Mouse (Mus musculus) ES-Bruce4 (cell line): ENCODE results near the gene Cdh23. TPM values are rescaled to one million over a fixed set of nuclear protein-coding genes. Genes with fewer than 3 reads are reported as not detected.
A peak's percentile ranks its signal among the peaks of the same experiment; 100 is the strongest.

Experiments used
- H3K27ac ChIP-seq: 2 replicates; pipeline ENCODE4 v1.5.1; 2012; ENCODE audit warnings: low read length, inconsistent platforms; ENCODE audit not compliant: insufficient read depth
- H3K27me3 ChIP-seq: 2 replicates; pipeline ENCODE4 v1.6.1; 2012; ENCODE audit warnings: mild to moderate bottlenecking, low read length, inconsistent platforms; ENCODE audit not compliant: control insufficient read depth, poor library complexity, insufficient read depth, severe bottlenecking
- H3K36me3 ChIP-seq: 2 replicates; pipeline ENCODE4 v1.6.1; 2012; ENCODE audit warnings: inconsistent platforms, mild to moderate bottlenecking, low read length, moderate library complexity; ENCODE audit not compliant: control insufficient read depth, poor library complexity, insufficient read depth, severe bottlenecking
- H3K4me1 ChIP-seq: one replicate; pipeline ENCODE4 v1.8.1; 2011; ENCODE audit warnings: low read length; ENCODE audit not compliant: control insufficient read depth, insufficient read depth
- H3K4me3 ChIP-seq: 2 replicates; pipeline ENCODE4 v1.5.1; 2011; ENCODE audit warnings: low read depth, mild to moderate bottlenecking, low read length
- H3K9ac ChIP-seq: 2 replicates; pipeline ENCODE4 v1.6.1; 2012; ENCODE audit warnings: low read depth, mild to moderate bottlenecking, inconsistent platforms; ENCODE audit not compliant: poor library complexity, severe bottlenecking
- H3K9me3 ChIP-seq: replicated peaks from 2 replicates; pipeline ENCODE4 v1.6.1; 2012; ENCODE audit warnings: mild to moderate bottlenecking, low read length, inconsistent platforms; ENCODE audit not compliant: control insufficient read depth, poor library complexity, insufficient read depth, severe bottlenecking
- CTCF ChIP-seq: IDR thresholded peaks from one replicate; pipeline ENCODE4 v1.8.1; 2011; ENCODE audit warnings: low read depth, low read length
- EP300 ChIP-seq: IDR thresholded peaks from 2 replicates; pipeline ENCODE4 v1.6.1; 2011; ENCODE audit warnings: low read depth, low read length; ENCODE audit not compliant: insufficient read depth
- POLR2A ChIP-seq: IDR thresholded peaks from one replicate; pipeline ENCODE4 v1.8.1; 2011; ENCODE audit warnings: low read length; ENCODE audit not compliant: insufficient read depth
- polyA plus RNA-seq: library from polyadenylated mRNA; stranded (reverse); fragments of >200 nt; gene quantifications from 2 replicates; pipeline ENCODE4 v1.2.4, GENCODE M21; 2011; ENCODE audit warnings: low read depth; ENCODE audit not compliant: missing spikeins, insufficient read depth, insufficient read length

Cdh23 gene
- polyA plus RNA-seq, 1 experiment: 0.33 TPM

- no peak overlapping the region for H3K4me3 ChIP-seq
- TF ChIP-seq EP300: no peak
- TF ChIP-seq POLR2A: no peak
- peak; percentile 85 for TF ChIP-seq CTCF
- no peaks in the 10 kb centered on the region for H3K9me3 ChIP-seq
- H3K9ac ChIP-seq: no peak overlapping the region
- H3K4me1 ChIP-seq: no peaks in the 10 kb centered on the region
- H3K27ac ChIP-seq: no peak overlapping the region
- H3K36me3 ChIP-seq: peaks cover 12% of the 10 kb centered on the region
- no peaks in the 10 kb centered on the region for H3K27me3 ChIP-seq
Measured at GRCm38 (mm10) chr10:60304854-60305628, 391.2 kb downstream of the Cdh23 start.

GRCm38 (mm10) chr10:60303419-60303818 lies 392.9 kb downstream of the Cdh23 start:
- H3K9me3 ChIP-seq: no peaks in the 10 kb centered on the region
- no peaks in the 10 kb centered on the region for H3K27me3 ChIP-seq
- no peak overlapping the region for H3K9ac ChIP-seq
- peaks cover 12% of the 10 kb centered on the region for H3K36me3 ChIP-seq
- no peak overlapping the region for H3K27ac ChIP-seq
- TF ChIP-seq CTCF (no peak), EP300 (no peak), POLR2A (no peak)
- H3K4me1 ChIP-seq: no peaks in the 10 kb centered on the region
- no peak overlapping the region for H3K4me3 ChIP-seq

- Histone ChIP-seq H3K9ac (no peak overlapping the region), H3K9me3 (no peaks in the 10 kb centered on the region), H3K4me1 (no peaks in the 10 kb centered on the region), H3K27me3 (no peaks in the 10 kb centered on the region), H3K4me3 (peak overlapping the region; percentile 12; the same call in 1 of the 2 replicates), H3K27ac (no peak overlapping the region), H3K36me3 (peaks cover 12% of the 10 kb centered on the region)
- TF ChIP-seq CTCF (no peak), POLR2A (no peak)
Measured at GRCm38 (mm10) chr10:60299636-60300035, 396.7 kb downstream of the Cdh23 start.

- TF ChIP-seq CTCF: no peak
- Histone ChIP-seq H3K9me3 (no peaks in the 10 kb centered on the region), H3K27ac (no peak overlapping the region), H3K36me3 (peaks cover 19% of the 10 kb centered on the region), H3K27me3 (no peaks in the 10 kb centered on the region), H3K9ac (no peak overlapping the region), H3K4me3 (no peak overlapping the region), H3K4me1 (no peaks in the 10 kb centered on the region)
Measured at GRCm38 (mm10) chr10:60296027-60296426, 400.3 kb downstream of the Cdh23 start.

GRCm38 (mm10) chr10:60295356-60295755 lies 400.9 kb downstream of the Cdh23 start:
- Histone ChIP-seq H3K4me1 (no peaks in the 10 kb centered on the region), H3K36me3 (peaks cover 14% of the 10 kb centered on the region), H3K9ac (no peak overlapping the region), H3K27ac (no peak overlapping the region), H3K9me3 (no peaks in the 10 kb centered on the region), H3K4me3 (no peak overlapping the region), H3K27me3 (no peaks in the 10 kb centered on the region)
- no peak for TF ChIP-seq CTCF

GRCm38 (mm10) chr10:60294621-60295020 lies 401.7 kb downstream of the Cdh23 start:
- H3K4me3 ChIP-seq: no peak overlapping the region
- no peak overlapping the region for H3K9ac ChIP-seq
- no peak overlapping the region for H3K27ac ChIP-seq
- peaks cover 11% of the 10 kb centered on the region for H3K36me3 ChIP-seq
- no peaks in the 10 kb centered on the region for H3K9me3 ChIP-seq
- no peaks in the 10 kb centered on the region for H3K4me1 ChIP-seq
- TF ChIP-seq POLR2A (no peak), EP300 (no peak)
- H3K27me3 ChIP-seq: no peaks in the 10 kb centered on the region
